In the genomic region with DNA sequence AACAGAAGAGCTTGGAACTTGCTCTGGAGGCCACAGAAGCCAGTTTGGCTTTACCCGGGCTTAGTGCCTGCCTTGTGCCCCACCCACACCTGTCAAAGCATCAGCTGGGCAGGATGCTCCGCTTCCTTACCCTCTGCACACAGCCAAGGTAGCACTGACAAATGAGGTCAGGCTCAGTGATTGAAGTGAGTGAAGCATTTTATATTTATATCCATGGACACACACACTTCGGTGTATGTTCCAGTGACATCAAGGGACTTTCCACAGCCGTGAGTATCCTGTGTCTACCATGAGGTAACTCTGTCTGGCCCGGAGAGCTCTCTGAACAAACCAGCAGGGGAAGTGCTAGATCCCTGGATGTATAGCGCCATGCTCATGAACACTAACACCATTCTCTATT, we compare ENCODE assay signal across 19 mouse cellular contexts.
DNase-seq lines count a peak whose midpoint lies in the region; ATAC-seq lines count a peak whose summit lies in the region.
"Had no signal": no experiment of that assay in that cellular context is flagged by ENCODE, and none has a peak within 500 bp of the region (broad histone marks: within the 10 kb centered on the region; RNA-seq: fewer than 3 reads in every experiment).

No protein-coding gene starts in this region.

- DNase-seq in gastrocnemius, adult 18-20 months (ENCODE audit: low spot score), result peak; percentile 44
- no peak for DNase-seq in gastrocnemius, postnatal 25 days
- peak; percentile 63 for DNase-seq in heart, adult 11 months
- no peak for DNase-seq in heart, adult 9 months (ENCODE audit: low spot score in 2 of 2)
- DNase-seq: adrenal gland, adult 2 months; adrenal gland, postnatal 10 days; adrenal gland, postnatal 25 days; B cell, adult 2 months; cerebellum, adult 11 months; cerebellum, adult 18-20 months; cerebellum, adult 8-10 months; cerebellum, adult 9-11 months; cerebellum, postnatal 14 days; cerebellum, postnatal 36 days; embryo, embryonic 11 days had no signal

- no peak for ATAC-seq in megakaryocyte-erythroid progenitor cell, adult 5-6 weeks (replicated peaks; ENCODE audit: low FRiP score, low TSS enrichment, poor library complexity, severe bottlenecking)
- ATAC-seq: CD4-positive, CD25-positive, alpha-beta regulatory T cell, adult 4 months; forebrain, embryonic 14.5 days; forebrain, embryonic 16.5 days had no signal

Comparison
In these comparisons a context has a peak if more than half of its experiments do, and no peak if none do; other contexts are left out.
1. DNase-seq: peak in gastrocnemius, adult 18-20 months (single experiment) and heart, adult 11 months (single experiment); none in gastrocnemius, postnatal 25 days (single experiment) and heart, adult 9 months (0 of 2).